Mouse (Mus musculus) stomach, embryonic 15.5 days (tissue): ENCODE measurements around the gene Mettl7a2. TPM values are rescaled to one million over a fixed set of nuclear protein-coding genes. Genes with fewer than 3 reads are reported as not detected.
A peak's percentile ranks its signal among the peaks of the same experiment; 100 is the strongest.

ENCODE experiments used
- ATAC-seq: fragments of 200-750 bp; cut with Nextera tagmentation; 2 replicates; pipeline ENCODE4 v1.8.0; 2017; ENCODE audit warnings: low read depth, moderate number of reproducible peaks, moderate TSS enrichment; ENCODE audit not compliant: insufficient read depth, low FRiP score
- H3K27ac ChIP-seq: fragments of 300-500 bp; sonication (generic); 2 replicates; pipeline ENCODE4 v1.5.1; 2015; ENCODE audit warnings: mild to moderate bottlenecking, inconsistent platforms
- H3K27me3 ChIP-seq: fragments of 300-500 bp; sonication (generic); replicated peaks from 2 replicates; pipeline ENCODE4 v1.6.1; 2015; ENCODE audit warnings: inconsistent platforms
- H3K36me3 ChIP-seq: fragments of 300-500 bp; sonication (generic); 2 replicates; pipeline ENCODE4 v1.6.1; 2015; ENCODE audit warnings: inconsistent platforms
- H3K4me1 ChIP-seq: fragments of 300-500 bp; sonication (generic); 2 replicates; pipeline ENCODE4 v1.6.1; 2015; ENCODE audit warnings: inconsistent platforms
- H3K4me2 ChIP-seq: fragments of 300-500 bp; sonication (generic); 2 replicates; pipeline ENCODE4 v1.6.1; 2015; ENCODE audit warnings: mild to moderate bottlenecking, inconsistent platforms
- H3K4me3 ChIP-seq: fragments of 300-500 bp; sonication (generic); replicated peaks from 2 replicates; pipeline ENCODE4 v1.5.1; 2015; ENCODE audit warnings: inconsistent platforms
- H3K9ac ChIP-seq: fragments of 300-500 bp; sonication (generic); 2 replicates; pipeline ENCODE4 v1.6.1; 2015; ENCODE audit warnings: inconsistent platforms
- H3K9me3 ChIP-seq: fragments of 300-500 bp; sonication (generic); 2 replicates; pipeline ENCODE4 v1.6.1; 2016; ENCODE audit warnings: inconsistent platforms
- WGBS: fragments of 180-500 bp; shearing (Covaris S2); methylation state at CpG from one replicate; pipeline ENCODE4 v1.1.7; 2015; 5-methylcytosine and 5-hydroxymethylcytosine counted together
- polyA plus RNA-seq: library from polyadenylated mRNA; unstranded; fragments of >200 nt; fragmentation: Nextera tagmentation; extraction: Ambion mirVana; gene quantifications from 2 replicates; pipeline ENCODE4 v1.2.1, GENCODE M21; 2015

Gene Mettl7a2
- polyA plus RNA-seq, 1 experiment from 2014 or later = not detected

- H3K36me3 ChIP-seq = no peaks in the 10 kb centered on the region
These were observed 32.7 kb downstream of the Mettl7a2 start for GRCm38 (mm10) chr15:100385705-100386104.

GRCm38 (mm10) chr15:100387544-100388223, 34.7 kb downstream of the Mettl7a2 start:
- H3K4me2 ChIP-seq = no peak overlapping the region
- 86% methylated on average over 17 of the region's 17 CpGs for WGBS
- no peak overlapping the region for H3K27ac ChIP-seq
- no peak for ATAC-seq
- H3K4me3 ChIP-seq = no peak overlapping the region
- H3K4me1 ChIP-seq = no peaks in the 10 kb centered on the region
- H3K9me3 ChIP-seq = no peaks in the 10 kb centered on the region
- no peak overlapping the region for H3K9ac ChIP-seq
- no peaks in the 10 kb centered on the region for H3K36me3 ChIP-seq
- H3K27me3 ChIP-seq = no peaks in the 10 kb centered on the region

More at GRCm38 (mm10) chr15:100385705-100386104, 32.7 kb downstream of the Mettl7a2 start:
- Histone ChIP-seq H3K9ac (no peak overlapping the region), H3K27me3 (no peaks in the 10 kb centered on the region), H3K4me3 (no peak overlapping the region), H3K4me1 (no peaks in the 10 kb centered on the region), H3K9me3 (no peaks in the 10 kb centered on the region), H3K27ac (no peak overlapping the region), H3K4me2 (no peak overlapping the region)
- WGBS = 90% methylated on average over 9 of the region's 9 CpGs
- ATAC-seq = no peak

GRCm38 (mm10) chr15:100388224-100388835, 35.3 kb downstream of the Mettl7a2 start:
- Histone ChIP-seq H3K36me3 (no peaks in the 10 kb centered on the region), H3K27me3 (no peaks in the 10 kb centered on the region), H3K4me2 (no peak overlapping the region), H3K4me3 (no peak overlapping the region), H3K27ac (no peak overlapping the region), H3K4me1 (no peaks in the 10 kb centered on the region), H3K9me3 (no peaks in the 10 kb centered on the region), H3K9ac (no peak overlapping the region)
- WGBS = 84% methylated on average over 16 of the region's 16 CpGs
- no peak for ATAC-seq

GRCm38 (mm10) chr15:100388886-100389285, 35.9 kb downstream of the Mettl7a2 start:
- H3K36me3 ChIP-seq = peaks cover 1% of the 10 kb centered on the region
- WGBS = 64% methylated on average over 9 of the region's 9 CpGs
- no peak overlapping the region for H3K9ac ChIP-seq
- ATAC-seq = no peak
- H3K4me3 ChIP-seq = no peak overlapping the region
- H3K27me3 ChIP-seq = no peaks in the 10 kb centered on the region
- H3K27ac ChIP-seq = no peak overlapping the region
- no peaks in the 10 kb centered on the region for H3K4me1 ChIP-seq
- H3K4me2 ChIP-seq = no peak overlapping the region
- no peaks in the 10 kb centered on the region for H3K9me3 ChIP-seq

GRCm38 (mm10) chr15:100391066-100391465, 38.1 kb downstream of the Mettl7a2 start:
- Histone ChIP-seq H3K4me3 (no peak overlapping the region), H3K4me2 (no peak overlapping the region), H3K4me1 (no peaks in the 10 kb centered on the region), H3K27me3 (no peaks in the 10 kb centered on the region), H3K9ac (no peak overlapping the region), H3K9me3 (no peaks in the 10 kb centered on the region), H3K27ac (no peak overlapping the region), H3K36me3 (peaks cover 10% of the 10 kb centered on the region)
- ATAC-seq = no peak
- 63% methylated on average over 7 of the region's 7 CpGs for WGBS

- Histone ChIP-seq H3K27ac (no peak overlapping the region), H3K27me3 (no peaks in the 10 kb centered on the region), H3K4me3 (no peak overlapping the region), H3K4me2 (no peak overlapping the region), H3K9me3 (no peaks in the 10 kb centered on the region), H3K36me3 (peaks cover 15% of the 10 kb centered on the region), H3K9ac (no peak overlapping the region), H3K4me1 (no peaks in the 10 kb centered on the region)
- peak; percentile 75; the same call in 1 of the 2 replicates for ATAC-seq
- whole genome bisulfite sequencing = 89% methylated on average over 7 of the region's 7 CpGs
These were observed 38.6 kb downstream of the Mettl7a2 start for GRCm38 (mm10) chr15:100391599-100391998.

GRCm38 (mm10) chr15:100393016-100393415, 40.0 kb downstream of the Mettl7a2 start:
- Histone ChIP-seq H3K4me3 (no peak overlapping the region), H3K27ac (no peak overlapping the region), H3K4me1 (no peaks in the 10 kb centered on the region), H3K9ac (no peak overlapping the region), H3K27me3 (no peaks in the 10 kb centered on the region), H3K4me2 (no peak overlapping the region), H3K9me3 (no peaks in the 10 kb centered on the region), H3K36me3 (peaks cover 27% of the 10 kb centered on the region)
- 79% methylated on average over 11 of the region's 11 CpGs for WGBS
- no peak for ATAC-seq

GRCm38 (mm10) chr15:100395561-100395960, 42.6 kb downstream of the Mettl7a2 start:
- 97% methylated on average over 3 of the region's 3 CpGs for WGBS
- no peak for ATAC-seq
- H3K36me3 ChIP-seq = peaks cover 50% of the 10 kb centered on the region
- H3K27me3 ChIP-seq = no peaks in the 10 kb centered on the region
- H3K4me2 ChIP-seq = no peak overlapping the region
- H3K27ac ChIP-seq = no peak overlapping the region
- no peak overlapping the region for H3K9ac ChIP-seq
- no peaks in the 10 kb centered on the region for H3K4me1 ChIP-seq
- no peaks in the 10 kb centered on the region for H3K9me3 ChIP-seq
- no peak overlapping the region for H3K4me3 ChIP-seq

- no peak for ATAC-seq
- Histone ChIP-seq H3K4me2 (no peak overlapping the region), H3K4me1 (no peaks in the 10 kb centered on the region), H3K36me3 (peaks cover 53% of the 10 kb centered on the region), H3K9me3 (no peaks in the 10 kb centered on the region), H3K27ac (no peak overlapping the region), H3K9ac (no peak overlapping the region), H3K27me3 (no peaks in the 10 kb centered on the region), H3K4me3 (no peak overlapping the region)
- WGBS = 89% methylated on average over 16 of the region's 16 CpGs
These were observed 47.7 kb downstream of the Mettl7a2 start for GRCm38 (mm10) chr15:100400592-100401250.

- Histone ChIP-seq H3K9ac (no peak overlapping the region), H3K36me3 (peaks cover 46% of the 10 kb centered on the region), H3K4me1 (no peaks in the 10 kb centered on the region), H3K4me3 (no peak overlapping the region), H3K9me3 (no peaks in the 10 kb centered on the region), H3K27me3 (no peaks in the 10 kb centered on the region), H3K4me2 (no peak overlapping the region), H3K27ac (no peak overlapping the region)
- WGBS = 93% methylated on average over 4 of the region's 4 CpGs
- no peak for ATAC-seq
These were observed 48.8 kb downstream of the Mettl7a2 start for GRCm38 (mm10) chr15:100401811-100402210.

- ATAC-seq = no peak
- Histone ChIP-seq H3K9ac (no peak overlapping the region), H3K4me2 (no peak overlapping the region; the same call in 1 of the 2 replicates), H3K27ac (no peak overlapping the region), H3K9me3 (no peaks in the 10 kb centered on the region), H3K36me3 (peaks cover 42% of the 10 kb centered on the region), H3K27me3 (no peaks in the 10 kb centered on the region), H3K4me1 (no peaks in the 10 kb centered on the region), H3K4me3 (no peak overlapping the region)
- WGBS = 80% methylated on average over 14 of the region's 14 CpGs
These were observed 49.3 kb downstream of the Mettl7a2 start for GRCm38 (mm10) chr15:100402347-100402746.

- Histone ChIP-seq H3K27ac (no peak overlapping the region), H3K36me3 (peaks cover 37% of the 10 kb centered on the region), H3K4me1 (no peaks in the 10 kb centered on the region), H3K4me2 (no peak overlapping the region), H3K27me3 (no peaks in the 10 kb centered on the region), H3K4me3 (no peak overlapping the region), H3K9ac (no peak overlapping the region), H3K9me3 (no peaks in the 10 kb centered on the region)
- WGBS = 80% methylated on average over 4 of the region's 4 CpGs
- ATAC-seq = no peak
These were observed 49.8 kb downstream of the Mettl7a2 start for GRCm38 (mm10) chr15:100402798-100403197.
